Mouse (Mus musculus) ES-E14 (cell line): Measurements from ENCODE around the gene Ksr2. TPM values are rescaled to one million over a fixed set of nuclear protein-coding genes. Genes with fewer than 3 reads are reported as not detected.
A peak's percentile ranks its signal among the peaks of the same experiment; 100 is the strongest.

Source experiments
- DNase-seq: peaks from one replicate; pipeline ENCODE4 v3.0.0-alpha.2; 2013; ENCODE audit warnings: low read depth, low spot score
- H3K27ac ChIP-seq: 2 replicates; pipeline ENCODE4 v1.5.1; 2012; ENCODE audit warnings: low read depth, mild to moderate bottlenecking, low read length, moderate library complexity, mixed read lengths; ENCODE audit not compliant: poor library complexity, insufficient read depth, severe bottlenecking
- H3K36me3 ChIP-seq: 2 replicates; pipeline ENCODE4 v1.6.1; 2012; ENCODE audit warnings: mild to moderate bottlenecking, low read length, moderate library complexity, mixed read lengths; ENCODE audit not compliant: control insufficient read depth, poor library complexity, insufficient read depth, severe bottlenecking
- H3K4me1 ChIP-seq, 2 experiments: fragments of 150-350 bp in 1 of 2; sonication (generic) in 1 of 2; 2 replicates each; pipeline ENCODE4 v1.6.1; 2012; ENCODE audit warnings: low read length in 2 of 2, mild to moderate bottlenecking in 1 of 2, mixed read lengths in 1 of 2; ENCODE audit not compliant: control insufficient read depth in 2 of 2, insufficient read depth in 2 of 2, poor library complexity in 1 of 2
- H3K4me3 ChIP-seq, 2 experiments: fragments of 150-350 bp in 1 of 2; sonication (generic) in 1 of 2; 2 replicates each; pipeline ENCODE4 v1.5.1; 2012; ENCODE audit warnings: low read length in 2 of 2, low read depth in 1 of 2, mild to moderate bottlenecking in 1 of 2, mixed read lengths in 1 of 2; ENCODE audit not compliant: insufficient read depth in 1 of 2, poor library complexity in 1 of 2, severe bottlenecking in 1 of 2
- H3K9ac ChIP-seq: 2 replicates; pipeline ENCODE4 v1.6.1; 2012; ENCODE audit warnings: low read depth, mild to moderate bottlenecking, low read length, mixed read lengths; ENCODE audit not compliant: poor library complexity, insufficient read depth, severe bottlenecking
- H3K9me3 ChIP-seq: fragments of 150-350 bp; sonication (generic); 2 replicates; pipeline ENCODE4 v1.6.1; 2012; ENCODE audit warnings: low read depth, mild to moderate bottlenecking, low read length; ENCODE audit not compliant: control insufficient read depth, insufficient read depth
- HCFC1 ChIP-seq: IDR thresholded peaks from 2 replicates; pipeline ENCODE4 v1.6.1; 2012; ENCODE audit warnings: low read length, inconsistent platforms, borderline replicate concordance; ENCODE audit not compliant: insufficient read depth
- ZC3H11A ChIP-seq: IDR thresholded peaks from 2 replicates; pipeline ENCODE4 v1.6.1; 2012; ENCODE audit warnings: low read depth, mild to moderate bottlenecking, inconsistent platforms, low read length, borderline replicate concordance
- ZNF384 ChIP-seq: IDR thresholded peaks from 2 replicates; pipeline ENCODE4 v1.6.1; 2012; ENCODE audit warnings: low read depth, low read length, inconsistent platforms
- in situ Hi-C, 2 experiments: fragments of 600-800 bp; cut with MboI; formaldehyde crosslinking; loops; one replicate each; pipeline ENCODE4 v1.15.1; 2025; ENCODE audit warnings: low sequenced_read_pairs in 2 of 2, inconsistent platforms in 1 of 2; ENCODE audit not compliant: unreplicated experiment in 2 of 2
- total RNA-seq: library from RNA; depleted of rRNA; stranded (reverse); fragments of 300-350 nt; gene quantifications from 2 replicates; pipeline ENCODE4 v1.2.3, GENCODE M21; 2012; rRNA removed

Gene Ksr2
- total RNA-seq, 1 experiment: 0.67 TPM

DNA sequence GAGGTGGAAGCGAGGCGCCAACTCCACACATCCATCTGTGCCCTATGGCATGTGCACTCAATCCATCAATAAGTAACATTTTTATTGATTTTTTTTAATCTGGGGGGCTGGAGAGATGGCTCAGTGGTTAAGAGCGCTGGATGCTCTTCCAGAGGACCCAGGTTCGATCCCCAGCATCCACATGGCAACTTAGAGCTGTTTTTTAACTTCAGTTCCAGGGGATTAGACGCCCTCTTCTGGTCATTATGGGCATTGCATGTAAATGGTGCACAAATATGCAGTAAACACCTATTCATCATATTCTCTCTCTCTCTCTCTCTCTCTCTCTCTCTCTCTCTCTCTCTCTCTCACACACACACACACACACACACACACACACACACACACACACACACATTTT is 410.7 kb downstream of the Ksr2 start:
- Histone ChIP-seq H3K9me3 (no peaks in the 10 kb centered on the region), H3K27ac (no peak overlapping the region), H3K4me3 (no peak overlapping the region), H3K4me1 (no peaks in the 10 kb centered on the region), H3K36me3 (no peaks in the 10 kb centered on the region), H3K9ac (no peak overlapping the region)
- TF ChIP-seq ZC3H11A (peak; percentile 49; the same call in 1 of the 2 replicates), HCFC1 (no peak), ZNF384 (0 out of 2 replicates have a peak, but pooled peaks have one; percentile 32)
- DNase-seq: no peak
- in situ Hi-C loops: no loop called here

Other genes with a start within 250 kb of the Ksr2 start
- gene Pebp1, start 126.4 kb upstream of the Ksr2 start, total RNA-seq: 367 and 381 TPM in 2 replicates
- 11.7 and 25.7 TPM in 2 replicates for gene Vsig10, start 94.9 kb upstream of the Ksr2 start, total RNA-seq
- 76.7 and 84.5 TPM in 2 replicates for gene Wsb2, start 56.7 kb upstream of the Ksr2 start, total RNA-seq
- 173 and 188 TPM in 2 replicates for gene Rfc5, start 25.0 kb upstream of the Ksr2 start, total RNA-seq